Mouse (Mus musculus) neural tube, embryonic 14.5 days (tissue): ENCODE measurements around the gene Lsm14b. TPM values are rescaled to one million over a fixed set of nuclear protein-coding genes. Genes with fewer than 3 reads are reported as not detected.

ENCODE experiments used
- ATAC-seq: fragments of 200-750 bp; cut with Nextera tagmentation; 2 replicates; pipeline ENCODE4 v1.8.0; 2017; ENCODE audit warnings: low read depth, mild to moderate bottlenecking, moderate TSS enrichment, moderate library complexity
- H3K27ac ChIP-seq: fragments of 300-500 bp; sonication (generic); 2 replicates; pipeline ENCODE4 v1.5.1; 2014; ENCODE audit warnings: low read depth, mild to moderate bottlenecking, control low read depth, low read length, moderate library complexity, mixed read lengths
- H3K27me3 ChIP-seq: fragments of 300-500 bp; sonication (generic); 2 replicates; pipeline ENCODE4 v1.6.1; 2014; ENCODE audit warnings: low read length; ENCODE audit not compliant: control insufficient read depth, insufficient read depth
- H3K36me3 ChIP-seq: fragments of 300-500 bp; sonication (generic); 2 replicates; pipeline ENCODE4 v1.6.1; 2014; ENCODE audit warnings: low read length, mixed read lengths; ENCODE audit not compliant: control insufficient read depth, insufficient read depth
- H3K4me1 ChIP-seq: fragments of 300-500 bp; sonication (generic); 2 replicates; pipeline ENCODE4 v1.6.1; 2014; ENCODE audit warnings: low read length; ENCODE audit not compliant: control insufficient read depth, insufficient read depth
- H3K4me2 ChIP-seq: fragments of 300-500 bp; sonication (generic); 2 replicates; pipeline ENCODE4 v1.6.1; 2014; ENCODE audit warnings: mild to moderate bottlenecking, low read depth, low read length, control low read depth
- H3K4me3 ChIP-seq: fragments of 300-500 bp; sonication (generic); 2 replicates; pipeline ENCODE4 v1.5.1; 2014; ENCODE audit warnings: low read depth, low read length, control low read depth, mixed read lengths
- H3K9ac ChIP-seq: fragments of 300-500 bp; sonication (generic); replicated peaks from 2 replicates; pipeline ENCODE4 v1.6.1; 2014; ENCODE audit warnings: low read depth, mild to moderate bottlenecking, control low read depth, low read length, mixed read lengths
- H3K9me3 ChIP-seq: fragments of 300-500 bp; sonication (generic); 2 replicates; pipeline ENCODE4 v1.6.1; 2016; ENCODE audit warnings: low read length; ENCODE audit not compliant: control insufficient read depth
- WGBS: fragments of 180-500 bp; shearing (Covaris S2); extraction: QIAGEN DNeasy Blood & Tissue Kit; methylation state at CpG from one replicate; pipeline ENCODE4 v1.1.7; 2014; 5-methylcytosine and 5-hydroxymethylcytosine counted together
- polyA plus RNA-seq: library from polyadenylated mRNA; unstranded; fragments of >200 nt; fragmentation: Nextera tagmentation; extraction: Ambion mirVana; gene quantifications from 2 replicates; pipeline ENCODE4 v1.2.1, GENCODE M21; 2014

The Lsm14b gene
- polyA plus RNA-seq, 1 experiment from 2014 or later: 17.3 TPM

DNA sequence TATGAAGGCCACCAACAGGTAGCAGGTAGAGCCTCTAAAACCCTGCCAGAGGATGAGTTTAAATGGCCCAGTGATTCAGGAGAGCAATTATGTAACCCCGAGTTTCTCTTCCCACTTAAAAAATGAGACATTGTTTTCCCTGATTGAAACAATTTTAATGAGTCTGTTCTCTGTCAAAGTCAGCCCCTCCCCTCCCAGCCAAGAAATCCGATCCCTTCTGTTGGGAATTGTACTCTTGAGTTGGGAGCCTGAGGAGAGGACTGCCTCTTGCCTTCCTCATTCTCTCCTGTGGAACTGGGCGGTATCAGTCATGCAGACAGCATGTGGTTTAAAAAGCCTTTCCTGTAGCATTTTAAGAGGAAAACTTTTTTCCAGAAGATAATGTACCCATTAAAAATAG lies 59.8 kb downstream of the Lsm14b start:
- no peak for ATAC-seq
- Histone ChIP-seq H3K4me1 (no peaks in the 10 kb centered on the region), H3K4me3 (no peak overlapping the region), H3K4me2 (no peak overlapping the region), H3K9me3 (no peaks in the 10 kb centered on the region), H3K9ac (no peak overlapping the region), H3K36me3 (peaks cover 14% of the 10 kb centered on the region; the same call in 1 of the 2 replicates), H3K27ac (no peak overlapping the region), H3K27me3 (no peaks in the 10 kb centered on the region)
- WGBS: 44% methylated on average over 3 of the region's 3 CpGs

Other genes starting within 250 kb of the Lsm14b start
- 6.6 TPM in 2 replicates for gene Taf4, start 48.3 kb upstream of the Lsm14b start, polyA plus RNA-seq
- gene Psma7, start 17.4 kb downstream of the Lsm14b start, polyA plus RNA-seq: 585 and 653 TPM in 2 replicates
- 57.8 and 58.8 TPM in 2 replicates for gene Ss18l1, start 17.5 kb downstream of the Lsm14b start, polyA plus RNA-seq
- 33.3 and 34.2 TPM in 2 replicates for gene Mtg2, start 45.6 kb downstream of the Lsm14b start, polyA plus RNA-seq
- gene Hrh3, start 79.5 kb downstream of the Lsm14b start, polyA plus RNA-seq: 1.5 and 1.8 TPM in 2 replicates
- 77.4 and 78.2 TPM in 2 replicates for gene Osbpl2, start 94.3 kb downstream of the Lsm14b start, polyA plus RNA-seq
- 147 and 154 TPM in 2 replicates for gene Adrm1, start 146.5 kb downstream of the Lsm14b start, polyA plus RNA-seq
- gene Lama5, start 200.9 kb downstream of the Lsm14b start, polyA plus RNA-seq: 1.2 and 2.0 TPM in 2 replicates
- 398 and 421 TPM in 2 replicates for gene Rps21, start 232.4 kb downstream of the Lsm14b start, polyA plus RNA-seq
- gene Cables2, start 248.5 kb downstream of the Lsm14b start, polyA plus RNA-seq: 32.9 and 33.3 TPM in 2 replicates